In genomic region chr3:96151836-96152235, GRCm38 (mm10) we compare ENCODE assay signal across 12 mouse cellular contexts. TPM values are rescaled to one million over a fixed set of nuclear protein-coding genes. Genes with fewer than 3 reads are reported as not detected.
"Had no signal": no experiment of that assay in that cellular context is flagged by ENCODE, and none has a peak within 500 bp of the region (broad histone marks: within the 10 kb centered on the region; RNA-seq: fewer than 3 reads in every experiment).

No protein-coding gene starts in this region.

- H3K9me3 ChIP-seq: kidney, embryonic 15.5 days; liver, embryonic 13.5 days; stomach, embryonic 15.5 days had no signal

- H3K27ac ChIP-seq: kidney, embryonic 15.5 days; liver, embryonic 13.5 days; stomach, embryonic 15.5 days had no signal

- H3K4me3 ChIP-seq: kidney, embryonic 15.5 days; liver, embryonic 13.5 days; stomach, embryonic 15.5 days had no signal

- H3K4me1 ChIP-seq: kidney, embryonic 15.5 days; stomach, embryonic 15.5 days had no signal

- DNase-seq: kidney, adult 8-10 months; kidney, postnatal 10 days; kidney, postnatal 36 days; layer of hippocampus, postnatal 36 days; liver, embryonic 13.5 days; lung, adult 2 months; lung, postnatal 14 days; midbrain, embryonic 14.5 days; thymus, postnatal 25 days had no signal

- H3K27me3 ChIP-seq: kidney, embryonic 15.5 days; liver, embryonic 13.5 days; stomach, embryonic 15.5 days had no signal

RNA-seq across cellular contexts. Expression of gene Mtmr11, which starts 10.0 kb away (rescaled TPM):
- total RNA-seq: megakaryocyte-erythroid progenitor cell, adult 5-6 weeks had no signal
